Mouse (Mus musculus): ENCODE measurements around the gene Isca2.

DNA sequence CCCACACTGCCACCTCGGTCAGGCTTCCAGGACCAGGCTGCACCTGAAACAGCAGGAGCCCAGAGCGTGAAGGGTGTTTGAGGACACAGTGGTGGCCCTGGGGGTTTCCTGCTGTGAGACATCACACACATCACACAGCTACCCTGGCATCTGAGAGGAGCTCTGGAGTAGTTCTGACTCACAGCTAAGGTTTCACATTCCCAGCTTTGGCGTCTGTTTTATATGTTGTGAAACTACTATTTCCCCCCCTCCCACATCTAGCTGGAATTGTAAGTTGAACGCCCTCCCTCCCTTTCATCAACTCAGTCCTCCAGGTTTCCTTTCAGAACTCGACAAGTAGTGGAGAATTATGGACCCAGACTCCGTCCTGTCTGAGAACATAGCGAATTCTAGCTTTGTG lies 8.3 kb upstream of the Isca2 start:
- TF ChIP-seq CTCF (IDR thresholded peaks at IDR 0.05; ENCODE audit: extremely low read depth, insufficient read depth, low read length) (no peak), POLR2A (IDR thresholded peaks at IDR 0.05; ENCODE audit: extremely low read depth, insufficient read depth, low read length) (no peak)
